8 mouse cellular contexts compared by ENCODE assay signal in genomic region chr4:136621336-136621735, GRCm38 (mm10). TPM values are rescaled to one million over a fixed set of nuclear protein-coding genes. Genes with fewer than 3 reads are reported as not detected.
DNase-seq lines count a peak whose midpoint lies in the region; ATAC-seq and TF ChIP-seq lines count a peak whose summit lies in the region.

No protein-coding gene starts in this region.

- no peak overlapping the region for H3K4me3 ChIP-seq in intestine, postnatal 0 days (ENCODE audit: low read depth, low read length)
- H3K4me3 ChIP-seq in intestine, embryonic 16.5 days (ENCODE audit: low read length), result no peak overlapping the region
- no peak overlapping the region for H3K4me3 ChIP-seq in E14TG2a.4 (replicated peaks; ENCODE audit: low read length)

- no peaks in the 10 kb centered on the region for H3K4me1 ChIP-seq in intestine, postnatal 0 days (replicated peaks; ENCODE audit: control insufficient read depth, insufficient read depth, low read length)
- H3K4me1 ChIP-seq in intestine, embryonic 16.5 days (ENCODE audit: control insufficient read depth, insufficient read depth, low read length), result no peaks in the 10 kb centered on the region
- peaks cover 43% of the 10 kb centered on the region for H3K4me1 ChIP-seq in E14TG2a.4 (replicated peaks; ENCODE audit: low read depth, low read length)

- no peaks in the 10 kb centered on the region for H3K9me3 ChIP-seq in intestine, postnatal 0 days (ENCODE audit: control insufficient read depth)
- H3K9me3 ChIP-seq in intestine, embryonic 16.5 days (ENCODE audit: control insufficient read depth, low read length), result no peaks in the 10 kb centered on the region
- no peaks in the 10 kb centered on the region for H3K9me3 ChIP-seq in E14TG2a.4 (ENCODE audit: low read length)

- peak; percentile 94 for TF ChIP-seq CTCF in intestine, postnatal 0 days (IDR thresholded peaks at IDR 0.05; ENCODE audit: low read depth)
- TF ChIP-seq CTCF in E14TG2a.4 (conservative IDR thresholded peaks at IDR 0.05; ENCODE audit: low read length), result peak; percentile 86

- H3K36me3 ChIP-seq in intestine, postnatal 0 days (ENCODE audit: control insufficient read depth, insufficient read depth), result no peaks in the 10 kb centered on the region
- H3K36me3 ChIP-seq in intestine, embryonic 16.5 days (ENCODE audit: control insufficient read depth, insufficient read depth, low read length), result no peaks in the 10 kb centered on the region
- H3K36me3 ChIP-seq in E14TG2a.4 (ENCODE audit: insufficient read depth, low read length), result no peaks in the 10 kb centered on the region

- no peak overlapping the region for H3K4me2 ChIP-seq in intestine, postnatal 0 days (replicated peaks; ENCODE audit: low read depth)
- H3K4me2 ChIP-seq in intestine, embryonic 16.5 days (ENCODE audit: low read depth, low read length), result no peak overlapping the region

- no peak for ATAC-seq in intestine, postnatal 0 days
- no peak for ATAC-seq in intestine, embryonic 16.5 days

- H3K27me3 ChIP-seq in intestine, postnatal 0 days (replicated peaks; ENCODE audit: control insufficient read depth, insufficient read depth, low read length), result no peaks in the 10 kb centered on the region
- H3K27me3 ChIP-seq in intestine, embryonic 16.5 days (replicated peaks; ENCODE audit: control insufficient read depth, insufficient read depth, low read length), result no peaks in the 10 kb centered on the region
- peaks cover 10% of the 10 kb centered on the region for H3K27me3 ChIP-seq in E14TG2a.4 (ENCODE audit: insufficient read depth, low read length)

- DNase-seq in A20 (ENCODE audit: low read depth, low spot score), result peak; percentile 52
- DNase-seq in cerebellum, postnatal 10 days, result peak; percentile 81 to 89
- peak; percentile 50 to 53 for DNase-seq in kidney, postnatal 36 days
- DNase-seq in retina, adult 2 months (ENCODE audit: low read depth, low spot score), result peak; percentile 82
- no peak for DNase-seq in right cerebral cortex, postnatal 14 days

- no peak overlapping the region for H3K9ac ChIP-seq in intestine, postnatal 0 days (ENCODE audit: low read depth, low read length)
- H3K9ac ChIP-seq in intestine, embryonic 16.5 days (ENCODE audit: low read depth, low read length), result no peak overlapping the region

- H3K27ac ChIP-seq in intestine, postnatal 0 days (ENCODE audit: low read depth, low read length), result no peak overlapping the region
- no peak overlapping the region for H3K27ac ChIP-seq in intestine, embryonic 16.5 days (ENCODE audit: low read length)

- 0% methylated on average over 1 of the region's 1 CpGs for WGBS in intestine, postnatal 0 days
- WGBS in intestine, embryonic 16.5 days, result 0% methylated on average over 1 of the region's 1 CpGs

RNA-seq across cellular contexts. Expression of gene Lactbl1, which starts 1.1 kb away (rescaled TPM):
- not detected in 2 replicates for polyA plus RNA-seq in intestine, postnatal 0 days (2015; fragmentation: Nextera tagmentation; extraction: Ambion mirVana)
- not detected in 2 replicates for polyA plus RNA-seq in intestine, embryonic 16.5 days (2015; fragmentation: Nextera tagmentation; extraction: Ambion mirVana)

RNA-seq across cellular contexts. Expression of gene Tex46, which starts 11.1 kb away (rescaled TPM):
- not detected in 2 replicates for polyA plus RNA-seq in intestine, postnatal 0 days (2015; fragmentation: Nextera tagmentation; extraction: Ambion mirVana)
- not detected in 2 replicates for polyA plus RNA-seq in intestine, embryonic 16.5 days (2015; fragmentation: Nextera tagmentation; extraction: Ambion mirVana)

RNA-seq across cellular contexts. Expression of gene Kdm1a, which starts 18.8 kb away (rescaled TPM):
- 16.4 and 16.5 TPM in 2 replicates for polyA plus RNA-seq in intestine, postnatal 0 days (2015; fragmentation: Nextera tagmentation; extraction: Ambion mirVana)
- 14.0 and 14.3 TPM in 2 replicates for polyA plus RNA-seq in intestine, embryonic 16.5 days (2015; fragmentation: Nextera tagmentation; extraction: Ambion mirVana)
